Mouse (Mus musculus) ES-Bruce4 (cell line): ENCODE data around the gene Inpp4b. TPM values are rescaled to one million over a fixed set of nuclear protein-coding genes. Genes with fewer than 3 reads are reported as not detected.

Experiments
- H3K27ac ChIP-seq: 2 replicates; pipeline ENCODE4 v1.5.1; 2012; ENCODE audit warnings: low read length, inconsistent platforms; ENCODE audit not compliant: insufficient read depth
- H3K27me3 ChIP-seq: 2 replicates; pipeline ENCODE4 v1.6.1; 2012; ENCODE audit warnings: mild to moderate bottlenecking, low read length, inconsistent platforms; ENCODE audit not compliant: control insufficient read depth, poor library complexity, insufficient read depth, severe bottlenecking
- H3K36me3 ChIP-seq: 2 replicates; pipeline ENCODE4 v1.6.1; 2012; ENCODE audit warnings: inconsistent platforms, mild to moderate bottlenecking, low read length, moderate library complexity; ENCODE audit not compliant: control insufficient read depth, poor library complexity, insufficient read depth, severe bottlenecking
- H3K4me1 ChIP-seq: one replicate; pipeline ENCODE4 v1.8.1; 2011; ENCODE audit warnings: low read length; ENCODE audit not compliant: control insufficient read depth, insufficient read depth
- H3K4me3 ChIP-seq: 2 replicates; pipeline ENCODE4 v1.5.1; 2011; ENCODE audit warnings: low read depth, mild to moderate bottlenecking, low read length
- H3K9ac ChIP-seq: 2 replicates; pipeline ENCODE4 v1.6.1; 2012; ENCODE audit warnings: low read depth, mild to moderate bottlenecking, inconsistent platforms; ENCODE audit not compliant: poor library complexity, severe bottlenecking
- H3K9me3 ChIP-seq: replicated peaks from 2 replicates; pipeline ENCODE4 v1.6.1; 2012; ENCODE audit warnings: mild to moderate bottlenecking, low read length, inconsistent platforms; ENCODE audit not compliant: control insufficient read depth, poor library complexity, insufficient read depth, severe bottlenecking
- CTCF ChIP-seq: IDR thresholded peaks from one replicate; pipeline ENCODE4 v1.8.1; 2011; ENCODE audit warnings: low read depth, low read length
- EP300 ChIP-seq: IDR thresholded peaks from 2 replicates; pipeline ENCODE4 v1.6.1; 2011; ENCODE audit warnings: low read depth, low read length; ENCODE audit not compliant: insufficient read depth
- POLR2A ChIP-seq: IDR thresholded peaks from one replicate; pipeline ENCODE4 v1.8.1; 2011; ENCODE audit warnings: low read length; ENCODE audit not compliant: insufficient read depth
- polyA plus RNA-seq: library from polyadenylated mRNA; stranded (reverse); fragments of >200 nt; gene quantifications from 2 replicates; pipeline ENCODE4 v1.2.4, GENCODE M21; 2011; ENCODE audit warnings: low read depth; ENCODE audit not compliant: missing spikeins, insufficient read depth, insufficient read length

Gene Inpp4b
- polyA plus RNA-seq, 1 experiment, result not detected

- no peak for TF ChIP-seq POLR2A
- no peak for TF ChIP-seq EP300
- TF ChIP-seq CTCF, result no peak
- Histone ChIP-seq H3K4me1 (no peaks in the 10 kb centered on the region), H3K9me3 (no peaks in the 10 kb centered on the region), H3K9ac (no peak overlapping the region), H3K27me3 (no peaks in the 10 kb centered on the region), H3K27ac (no peak overlapping the region), H3K4me3 (no peak overlapping the region), H3K36me3 (no peaks in the 10 kb centered on the region)
Measured at GRCm38 (mm10) chr8:81491706-81492204, 149.4 kb downstream of the Inpp4b start.

- no peaks in the 10 kb centered on the region for H3K36me3 ChIP-seq
- H3K4me1 ChIP-seq, result no peaks in the 10 kb centered on the region
- no peaks in the 10 kb centered on the region for H3K27me3 ChIP-seq
- H3K9me3 ChIP-seq, result no peaks in the 10 kb centered on the region
- H3K9ac ChIP-seq, result no peak overlapping the region
- TF ChIP-seq POLR2A (no peak), CTCF (no peak), EP300 (no peak)
- no peak overlapping the region for H3K27ac ChIP-seq
- H3K4me3 ChIP-seq, result no peak overlapping the region
Measured at GRCm38 (mm10) chr8:81494823-81495222, 152.5 kb downstream of the Inpp4b start.

- Histone ChIP-seq H3K9ac (no peak overlapping the region), H3K27me3 (no peaks in the 10 kb centered on the region), H3K27ac (no peak overlapping the region), H3K4me3 (no peak overlapping the region), H3K9me3 (no peaks in the 10 kb centered on the region), H3K4me1 (no peaks in the 10 kb centered on the region), H3K36me3 (no peaks in the 10 kb centered on the region)
- no peak for TF ChIP-seq POLR2A
- no peak for TF ChIP-seq EP300
- no peak for TF ChIP-seq CTCF
Measured at GRCm38 (mm10) chr8:81497646-81498045, 155.3 kb downstream of the Inpp4b start.

GRCm38 (mm10) chr8:81502216-81502615, 159.9 kb downstream of the Inpp4b start:
- Histone ChIP-seq H3K9ac (no peak overlapping the region), H3K4me3 (no peak overlapping the region), H3K27me3 (no peaks in the 10 kb centered on the region), H3K4me1 (no peaks in the 10 kb centered on the region), H3K27ac (no peak overlapping the region), H3K36me3 (no peaks in the 10 kb centered on the region), H3K9me3 (no peaks in the 10 kb centered on the region)
- TF ChIP-seq CTCF (no peak), POLR2A (no peak), EP300 (no peak)

- Histone ChIP-seq H3K9ac (no peak overlapping the region), H3K27me3 (no peaks in the 10 kb centered on the region), H3K9me3 (no peaks in the 10 kb centered on the region), H3K4me1 (no peaks in the 10 kb centered on the region), H3K36me3 (no peaks in the 10 kb centered on the region), H3K27ac (no peak overlapping the region), H3K4me3 (no peak overlapping the region)
- no peak for TF ChIP-seq CTCF
- TF ChIP-seq EP300, result no peak
- TF ChIP-seq POLR2A, result no peak
Measured at GRCm38 (mm10) chr8:81502982-81503381, 160.6 kb downstream of the Inpp4b start.

GRCm38 (mm10) chr8:81512826-81513225, 170.5 kb downstream of the Inpp4b start:
- Histone ChIP-seq H3K36me3 (no peaks in the 10 kb centered on the region), H3K9ac (no peak overlapping the region), H3K4me1 (no peaks in the 10 kb centered on the region), H3K4me3 (no peak overlapping the region), H3K27ac (no peak overlapping the region), H3K27me3 (no peaks in the 10 kb centered on the region), H3K9me3 (no peaks in the 10 kb centered on the region)
- TF ChIP-seq EP300 (no peak), CTCF (no peak), POLR2A (no peak)
